Mouse (Mus musculus): ENCODE measurements around the gene Fam131a. TPM values are rescaled to one million over a fixed set of nuclear protein-coding genes. Genes with fewer than 3 reads are reported as not detected.

The Fam131a gene
- total RNA-seq, 1 experiment: 1.9 TPM

- in situ Hi-C loops (cut with MboI; ENCODE audit: low sequenced_read_pairs in 2 of 2, unreplicated experiment in 2 of 2): no loop called here
- Histone ChIP-seq H3K36me3 (ENCODE audit: control insufficient read depth, insufficient read depth, low read length, poor library complexity, severe bottlenecking) (peaks cover 23% of the 10 kb centered on the region), H3K4me3 (ENCODE audit: insufficient read depth in 1 of 2, low read depth in 1 of 2, low read length in 2 of 2, poor library complexity in 1 of 2, severe bottlenecking in 1 of 2) (peak within 1 kb of the TSS; percentile 87 to 88), H3K4me1 (ENCODE audit: control insufficient read depth in 2 of 2, insufficient read depth in 2 of 2, low read length in 2 of 2, poor library complexity in 1 of 2) (peaks cover 2 to 25% of the 10 kb centered on the region in 2 experiments; a peak in 3 of 4 replicates), H3K27ac (ENCODE audit: insufficient read depth, low read depth, low read length, poor library complexity, severe bottlenecking) (peak within 1 kb of the TSS; percentile 79), H3K9ac (ENCODE audit: insufficient read depth, low read depth, low read length, poor library complexity, severe bottlenecking) (peak within 1 kb of the TSS; percentile 77), H3K9me3 (ENCODE audit: control insufficient read depth, insufficient read depth, low read depth, low read length) (no peaks in the 10 kb centered on the region)
- DNase-seq (ENCODE audit: low read depth, low spot score): peak; percentile 93
- TF ChIP-seq MAFK (IDR thresholded peaks at IDR 0.05; ENCODE audit: insufficient read depth, low read depth, low read length) (no peak), ZC3H11A (IDR thresholded peaks at IDR 0.05; ENCODE audit: borderline replicate concordance, low read depth, low read length) (0 out of 2 replicates have a peak, but pooled peaks have one; percentile 8), CHD2 (IDR thresholded peaks at IDR 0.05; ENCODE audit: low read depth, low read length) (no peak)
Measured at GRCm38 (mm10) chr16:20717181-20717977, 24.3 kb downstream of the Fam131a start, which contains the start of the genes Polr2h and Clcn2. Gene Polr2h (plus strand): TSS chr16:20717665. Gene Clcn2 (minus strand): TSS chr16:20717746.

- Histone ChIP-seq H3K36me3 (ENCODE audit: control insufficient read depth, insufficient read depth, low read length, poor library complexity, severe bottlenecking) (peaks cover 15% of the 10 kb centered on the region), H3K9me3 (ENCODE audit: control insufficient read depth, insufficient read depth, low read depth, low read length) (no peaks in the 10 kb centered on the region), H3K4me3 (ENCODE audit: insufficient read depth in 1 of 2, low read depth in 1 of 2, low read length in 2 of 2, poor library complexity in 1 of 2, severe bottlenecking in 1 of 2) (peak overlapping the region; percentile 87 to 88), H3K27ac (ENCODE audit: insufficient read depth, low read depth, low read length, poor library complexity, severe bottlenecking) (no peak overlapping the region; the same call in 1 of the 2 replicates), H3K4me1 (ENCODE audit: control insufficient read depth in 2 of 2, insufficient read depth in 2 of 2, low read length in 2 of 2, poor library complexity in 1 of 2) (peaks cover 2 to 24% of the 10 kb centered on the region in 2 experiments; a peak in 3 of 4 replicates), H3K9ac (ENCODE audit: insufficient read depth, low read depth, low read length, poor library complexity, severe bottlenecking) (peak overlapping the region; percentile 77)
- TF ChIP-seq ZNF384 (IDR thresholded peaks at IDR 0.05; ENCODE audit: low read depth, low read length): peak; percentile 92
- no peak for TF ChIP-seq MAFK (IDR thresholded peaks at IDR 0.05; ENCODE audit: insufficient read depth, low read depth, low read length)
- DNase-seq (ENCODE audit: low read depth, low spot score): no peak
- in situ Hi-C loops (cut with MboI; ENCODE audit: low sequenced_read_pairs in 2 of 2, unreplicated experiment in 2 of 2): no loop called here
Measured at GRCm38 (mm10) chr16:20717978-20718670, 25.1 kb downstream of the Fam131a start.

- TF ChIP-seq ZNF384 (IDR thresholded peaks at IDR 0.05; ENCODE audit: low read depth, low read length): no peak
- TF ChIP-seq MAFK (IDR thresholded peaks at IDR 0.05; ENCODE audit: insufficient read depth, low read depth, low read length): no peak
- TF ChIP-seq HCFC1 (IDR thresholded peaks at IDR 0.05; ENCODE audit: borderline replicate concordance, insufficient read depth, low read length): no peak
- no peak for TF ChIP-seq ZC3H11A (IDR thresholded peaks at IDR 0.05; ENCODE audit: borderline replicate concordance, low read depth, low read length)
- TF ChIP-seq CHD2 (IDR thresholded peaks at IDR 0.05; ENCODE audit: low read depth, low read length): no peak
- H3K9me3 ChIP-seq (ENCODE audit: control insufficient read depth, insufficient read depth, low read depth, low read length): no peaks in the 10 kb centered on the region
- H3K4me3 ChIP-seq (ENCODE audit: insufficient read depth in 1 of 2, low read depth in 1 of 2, low read length in 2 of 2, poor library complexity in 1 of 2, severe bottlenecking in 1 of 2): no peak overlapping the region
- peaks cover 0 to 18% of the 10 kb centered on the region in 2 experiments for H3K4me1 ChIP-seq (ENCODE audit: control insufficient read depth in 2 of 2, insufficient read depth in 2 of 2, low read length in 2 of 2, poor library complexity in 1 of 2)
- in situ Hi-C loops (cut with MboI; ENCODE audit: low sequenced_read_pairs in 2 of 2, unreplicated experiment in 2 of 2): no loop called here
- no peak overlapping the region for H3K27ac ChIP-seq (ENCODE audit: insufficient read depth, low read depth, low read length, poor library complexity, severe bottlenecking)
- DNase-seq (ENCODE audit: low read depth, low spot score): no peak
- H3K9ac ChIP-seq (ENCODE audit: insufficient read depth, low read depth, low read length, poor library complexity, severe bottlenecking): no peak overlapping the region
- peaks cover 14% of the 10 kb centered on the region for H3K36me3 ChIP-seq (ENCODE audit: control insufficient read depth, insufficient read depth, low read length, poor library complexity, severe bottlenecking)
Measured at GRCm38 (mm10) chr16:20721808-20722207, 28.8 kb downstream of the Fam131a start.

GRCm38 (mm10) chr16:20722736-20723135 lies 29.7 kb downstream of the Fam131a start:
- TF ChIP-seq ZC3H11A (IDR thresholded peaks at IDR 0.05; ENCODE audit: borderline replicate concordance, low read depth, low read length) (no peak), MAFK (IDR thresholded peaks at IDR 0.05; ENCODE audit: insufficient read depth, low read depth, low read length) (no peak), ZNF384 (IDR thresholded peaks at IDR 0.05; ENCODE audit: low read depth, low read length) (no peak), CHD2 (IDR thresholded peaks at IDR 0.05; ENCODE audit: low read depth, low read length) (no peak), HCFC1 (IDR thresholded peaks at IDR 0.05; ENCODE audit: borderline replicate concordance, insufficient read depth, low read length) (no peak)

More at GRCm38 (mm10) chr16:20722736-20723135, 29.7 kb downstream of the Fam131a start:
- H3K27ac ChIP-seq (ENCODE audit: insufficient read depth, low read depth, low read length, poor library complexity, severe bottlenecking): peak overlapping the region; percentile 46; the same call in 1 of the 2 replicates
- no peaks in the 10 kb centered on the region for H3K9me3 ChIP-seq (ENCODE audit: control insufficient read depth, insufficient read depth, low read depth, low read length)
- H3K36me3 ChIP-seq (ENCODE audit: control insufficient read depth, insufficient read depth, low read length, poor library complexity, severe bottlenecking): peaks cover 14% of the 10 kb centered on the region
- H3K4me3 ChIP-seq (ENCODE audit: insufficient read depth in 1 of 2, low read depth in 1 of 2, low read length in 2 of 2, poor library complexity in 1 of 2, severe bottlenecking in 1 of 2): no peak overlapping the region
- H3K4me1 ChIP-seq (ENCODE audit: control insufficient read depth in 2 of 2, insufficient read depth in 2 of 2, low read length in 2 of 2, poor library complexity in 1 of 2): peaks cover 0 to 18% of the 10 kb centered on the region in 2 experiments
- in situ Hi-C loops (cut with MboI; ENCODE audit: low sequenced_read_pairs in 2 of 2, unreplicated experiment in 2 of 2): no loop called here
- DNase-seq (ENCODE audit: low read depth, low spot score): no peak
- no peak overlapping the region for H3K9ac ChIP-seq (ENCODE audit: insufficient read depth, low read depth, low read length, poor library complexity, severe bottlenecking)
